Comparison of ENCODE assay signal across 8 mouse cellular contexts in the genomic region with DNA sequence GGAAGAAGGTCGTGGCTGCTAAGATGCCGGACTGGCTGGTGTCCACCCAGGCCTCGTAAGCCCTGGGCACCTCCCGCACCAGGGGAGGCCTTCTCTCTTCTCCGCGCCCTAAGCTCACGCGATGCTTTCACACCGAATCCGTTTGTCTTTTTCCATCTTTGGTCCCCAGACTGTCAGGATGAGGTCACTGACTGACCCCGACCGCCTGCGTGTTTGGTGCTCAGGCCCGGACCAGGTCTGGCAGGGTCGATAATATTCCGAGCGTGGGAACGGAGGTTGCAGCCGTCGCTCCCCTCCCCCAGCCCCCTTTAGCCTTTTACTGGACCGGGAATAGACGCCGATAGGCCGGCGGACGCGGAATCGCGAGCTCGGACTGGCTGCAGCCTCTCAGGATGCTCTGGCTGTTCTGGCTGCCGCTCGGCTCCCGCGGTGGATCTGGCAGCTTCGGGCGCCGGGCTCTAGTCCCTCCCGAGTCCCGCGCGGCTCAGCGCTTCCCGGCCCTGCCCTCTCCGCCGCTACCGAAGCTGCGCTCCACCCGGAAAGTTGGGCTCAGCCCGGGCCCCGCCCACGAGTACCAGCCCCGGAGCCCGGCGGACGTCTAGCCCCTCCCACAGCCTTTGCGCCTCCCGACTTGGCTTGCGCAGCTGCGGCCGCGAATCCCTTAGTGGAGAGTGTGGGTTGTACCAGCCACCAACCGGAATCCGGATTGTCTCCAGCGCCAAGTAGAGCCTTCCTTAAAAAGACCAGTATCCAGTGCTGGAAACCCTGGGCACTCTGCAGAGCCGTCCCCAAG. TPM values are rescaled to one million over a fixed set of nuclear protein-coding genes. Genes with fewer than 3 reads are reported as not detected.
A peak's percentile ranks its signal among the peaks of the same experiment; 100 is the strongest.
DNase-seq lines count a peak whose midpoint lies in the region; ATAC-seq and TF ChIP-seq lines count a peak whose summit lies in the region.

No protein-coding gene starts in this region.

- ATAC-seq in Patski: peak; percentile 77
- ATAC-seq in hindbrain, embryonic 11.5 days (ENCODE audit: low FRiP score): peak; percentile 86

- peak overlapping the region; percentile 91 for H3K4me2 ChIP-seq in hindbrain, embryonic 11.5 days (replicated peaks; ENCODE audit: low read depth, low read length)

- in situ Hi-C loops in Patski (cut with MboI; ENCODE audit: low pct_unique_long_range_greater_than_20kb): no loop called here

- peaks cover 12% of the 10 kb centered on the region for H3K4me1 ChIP-seq in hindbrain, embryonic 11.5 days (replicated peaks; ENCODE audit: control insufficient read depth, insufficient read depth, low read length)

- no peaks in the 10 kb centered on the region for H3K27me3 ChIP-seq in Patski
- H3K27me3 ChIP-seq in hindbrain, embryonic 11.5 days (ENCODE audit: control insufficient read depth, insufficient read depth, low read length): no peaks in the 10 kb centered on the region; the same call in 1 of the 2 replicates

- CTCF ChIA-PET in Patski (lab: Charles Lee): interaction anchor here (0.8 to 3.3 kb wide), 11 partner anchors 8 to 116 kb away, joined by 3 to 17 read pairs (median 6); partner anchors contain the start of genes 4921536K21Rik and Dusp18

- TF ChIP-seq CTCF in Patski (IDR thresholded peaks at IDR 0.05): no peak

- under 1% methylated on average over 59 of the region's 65 CpGs for WGBS in hindbrain, embryonic 11.5 days

- POLR2A ChIA-PET in Patski (lab: Charles Lee): interaction anchor here (1.1 to 2.0 kb wide), 5 partner anchors 10 to 99 kb away, joined by 3 to 12 read pairs (median 4); no protein-coding TSS in a partner anchor

- H3K4me3 ChIP-seq in hindbrain, embryonic 11.5 days (ENCODE audit: low read depth, low read length): peak overlapping the region; percentile 53

- no peak for DNase-seq in Patski (ENCODE audit: low read depth, low spot score)
- peak; percentile 93 to 96 for DNase-seq in cerebellum, postnatal 10 days
- DNase-seq in frontal cortex, postnatal 10 days (ENCODE audit: low spot score in 2 of 2): peak; percentile 88 to 93
- peak; percentile 87 for DNase-seq in hindbrain, embryonic 11.5 days (ENCODE audit: low spot score)
- peak; percentile 90 to 94 for DNase-seq in layer of hippocampus, postnatal 14 days (ENCODE audit: low spot score in 2 of 2)
- peak; percentile 96 for DNase-seq in lung, postnatal 10 days
- peak; percentile 81 for DNase-seq in ovary, postnatal 14 days (ENCODE audit: low spot score)
- DNase-seq in thymus, postnatal 10 days (ENCODE audit: low spot score in 2 of 2): peak; percentile 71 to 76

- no peaks in the 10 kb centered on the region for H3K36me3 ChIP-seq in hindbrain, embryonic 11.5 days (ENCODE audit: control insufficient read depth, insufficient read depth, low read length)

- peak overlapping the region; percentile 58 for H3K27ac ChIP-seq in hindbrain, embryonic 11.5 days (ENCODE audit: low read depth, low read length)

- peak overlapping the region; percentile 64 for H3K9ac ChIP-seq in hindbrain, embryonic 11.5 days (ENCODE audit: low read depth, low read length)

- H3K9me3 ChIP-seq in hindbrain, embryonic 11.5 days (ENCODE audit: control insufficient read depth, low read length): no peaks in the 10 kb centered on the region

RNA-seq across cellular contexts. Expression of gene Slc35e4, which starts 1.0 kb away (rescaled TPM):
- 25.6 TPM for polyA plus RNA-seq in Patski (2021)
- 4.0 and 4.4 TPM in 2 replicates for polyA plus RNA-seq in hindbrain, embryonic 11.5 days (2014; fragmentation: Nextera tagmentation; extraction: Ambion mirVana)
- total RNA-seq in layer of hippocampus, postnatal 14 days (2021): 10 to 100 TPM; 21.9 to 22.3 TPM

RNA-seq across cellular contexts. Expression of gene Tcn2, which starts 18.4 kb away (rescaled TPM):
- polyA plus RNA-seq in Patski (2021): 158 TPM
- polyA plus RNA-seq in hindbrain, embryonic 11.5 days (2014; fragmentation: Nextera tagmentation; extraction: Ambion mirVana): 32.8 and 38.8 TPM in 2 replicates
- 10 to 100 TPM; 17.6 to 20.3 TPM for total RNA-seq in layer of hippocampus, postnatal 14 days (2021)

RNA-seq across cellular contexts. Expression of gene Dusp18, which starts 18.5 kb away (rescaled TPM):
- 16.4 TPM for polyA plus RNA-seq in Patski (2021)
- 21.6 and 28.0 TPM in 2 replicates for polyA plus RNA-seq in hindbrain, embryonic 11.5 days (2014; fragmentation: Nextera tagmentation; extraction: Ambion mirVana)
- total RNA-seq in layer of hippocampus, postnatal 14 days (2021): 10 to 100 TPM; 23.8 to 24.0 TPM

RNA-seq across cellular contexts. Expression of gene 4921536K21Rik, which starts 18.6 kb away (rescaled TPM):
- polyA plus RNA-seq in Patski (2021): 2.0 TPM
- polyA plus RNA-seq in hindbrain, embryonic 11.5 days (2014; fragmentation: Nextera tagmentation; extraction: Ambion mirVana): 0.27 and 1.2 TPM in 2 replicates
- total RNA-seq in layer of hippocampus, postnatal 14 days (2021): under 1 TPM; 0.24 to 0.81 TPM

RNA-seq across cellular contexts. Expression of gene Osbp2, which starts 49.8 kb away (rescaled TPM):
- polyA plus RNA-seq in Patski (2021): 0.15 TPM
- 1.5 and 1.8 TPM in 2 replicates for polyA plus RNA-seq in hindbrain, embryonic 11.5 days (2014; fragmentation: Nextera tagmentation; extraction: Ambion mirVana)
- 10 to 100 TPM; 82.8 to 89.6 TPM for total RNA-seq in layer of hippocampus, postnatal 14 days (2021)
